Mouse (Mus musculus) MEL (cell line): ENCODE measurements around the gene D430042O09Rik.

Experiments
- CTCF ChIP-seq, 3 experiments: IDR thresholded peaks in 2 of 3; conservative IDR thresholded peaks in 1 of 3; 2 replicates each; pipeline ENCODE4 v1.5.1; 2011 to 2012; ENCODE audit warnings: low read length in 3 of 3, low read depth in 2 of 3, mild to moderate bottlenecking in 2 of 3, improper control_type of control experiment in 1 of 3, inconsistent platforms in 1 of 3, mixed read lengths in 1 of 3, moderate library complexity in 1 of 3; ENCODE audit not compliant: control insufficient read depth in 1 of 3, insufficient read depth in 1 of 3, poor library complexity in 1 of 3, severe bottlenecking in 1 of 3
- EP300 ChIP-seq, 2 experiments: IDR thresholded peaks; 2 replicates each; pipeline ENCODE4 v1.6.1; 2011; ENCODE audit warnings: improper control_type of control experiment in 2 of 2, low read length in 2 of 2, low read depth in 1 of 2, mild to moderate bottlenecking in 1 of 2
- GATA1 ChIP-seq: IDR thresholded peaks from 2 replicates; pipeline ENCODE4 v1.6.1; 2011; ENCODE audit warnings: low read depth, low read length, improper control_type of control experiment
- HCFC1 ChIP-seq: IDR thresholded peaks from 2 replicates; pipeline ENCODE4 v1.6.1; 2012; ENCODE audit warnings: low read depth, mild to moderate bottlenecking, inconsistent platforms, low read length, improper control_type of control experiment, moderate library complexity
- MAX ChIP-seq: IDR thresholded peaks from 2 replicates; pipeline ENCODE4 v1.6.1; 2011; ENCODE audit warnings: low read length, improper control_type of control experiment
- MAZ ChIP-seq: IDR thresholded peaks from 2 replicates; pipeline ENCODE4 v1.6.1; 2012; ENCODE audit warnings: low read depth, mild to moderate bottlenecking, inconsistent platforms, low read length, improper control_type of control experiment
- MXI1 ChIP-seq: IDR thresholded peaks from 2 replicates; pipeline ENCODE4 v1.6.1; 2011; ENCODE audit warnings: mild to moderate bottlenecking, low read depth, low read length, improper control_type of control experiment
- POLR2A ChIP-seq, 2 experiments: IDR thresholded peaks; 2 replicates each; pipeline ENCODE4 v1.6.1; 2011 to 2012; ENCODE audit warnings: low read length in 2 of 2, mild to moderate bottlenecking in 2 of 2, control low read depth in 1 of 2, improper control_type of control experiment in 1 of 2, low read depth in 1 of 2, moderate library complexity in 1 of 2; ENCODE audit not compliant: control insufficient read depth in 1 of 2, insufficient read depth in 1 of 2, poor library complexity in 1 of 2
- TBP ChIP-seq: IDR thresholded peaks from 2 replicates; pipeline ENCODE4 v1.8.0; 2011; ENCODE audit warnings: low read depth, low read length, improper control_type of control experiment
- ZC3H11A ChIP-seq: IDR thresholded peaks from 2 replicates; pipeline ENCODE4 v1.6.1; 2012; ENCODE audit warnings: low read depth, mild to moderate bottlenecking, inconsistent platforms, low read length, improper control_type of control experiment
- ZKSCAN1 ChIP-seq: IDR thresholded peaks from 2 replicates; pipeline ENCODE4 v1.6.1; 2012; ENCODE audit warnings: low read depth, mild to moderate bottlenecking, inconsistent platforms, low read length, improper control_type of control experiment, moderate library complexity
- ZMIZ1 ChIP-seq: IDR thresholded peaks from 2 replicates; pipeline ENCODE4 v1.6.1; 2012; ENCODE audit warnings: low read depth, mild to moderate bottlenecking, inconsistent platforms, low read length, improper control_type of control experiment, moderate library complexity

GRCm38 (mm10) chr7:125671396-125671795 lies 36.3 kb upstream of the D430042O09Rik start:
- TF ChIP-seq GATA1 (no peak), EP300 (IDR thresholded peaks at IDR 0.05; ENCODE audit: low read depth in 1 of 2, low read length in 2 of 2) (no peak), MXI1 (no peak), ZMIZ1 (no peak), MAZ (no peak), CTCF (IDR thresholded peaks at IDR 0.05 in 2 of 3, conservative IDR thresholded peaks at IDR 0.05 in 1 of 3; ENCODE audit: control insufficient read depth in 1 of 3, insufficient read depth in 1 of 3, low read depth in 2 of 3, low read length in 3 of 3, poor library complexity in 1 of 3, severe bottlenecking in 1 of 3) (no peak), POLR2A (IDR thresholded peaks at IDR 0.05; ENCODE audit: control insufficient read depth in 1 of 2, insufficient read depth in 1 of 2, low read depth in 1 of 2, low read length in 2 of 2, poor library complexity in 1 of 2) (no peak), ZKSCAN1 (no peak), HCFC1 (no peak), TBP (no peak), ZC3H11A (no peak), MAX (no peak)
